Mouse (Mus musculus): ENCODE data around the gene Gsg1l2. TPM values are rescaled to one million over a fixed set of nuclear protein-coding genes. Genes with fewer than 3 reads are reported as not detected.

Gene Gsg1l2
- not detected in 2 replicates for polyA plus RNA-seq (2012; rRNA removed)

- no peak within 1 kb of the TSS for H3K4me3 ChIP-seq (replicated peaks; ENCODE audit: insufficient read depth, low read depth, low read length)
- 28% methylated on average over 12 of the region's 12 CpGs for WGBS
- H3K4me1 ChIP-seq (ENCODE audit: control insufficient read depth, insufficient read depth, low read length), result no peaks in the 10 kb centered on the region
- no peak for TF ChIP-seq POLR2A (IDR thresholded peaks at IDR 0.05; ENCODE audit: borderline replicate concordance, insufficient read depth, low read length)
- no peak for TF ChIP-seq CTCF (IDR thresholded peaks at IDR 0.05; ENCODE audit: borderline replicate concordance, insufficient read depth, low read depth, low read length)
- no peak for DNase-seq
- H3K27me3 ChIP-seq (ENCODE audit: control insufficient read depth, insufficient read depth, low read length), result no peaks in the 10 kb centered on the region
- H3K27ac ChIP-seq (ENCODE audit: insufficient read depth, low read length), result no peak within 1 kb of the TSS
Observed at GRCm38 (mm10) chr11:67774379-67774778, at the start of gene Gsg1l2. Gsg1l2 (plus strand) TSS chr11:67774608.

GRCm38 (mm10) chr11:67727095-67727494, 47.3 kb upstream of the Gsg1l2 start:
- 74% methylated on average over 6 of the region's 6 CpGs for WGBS
- TF ChIP-seq POLR2A (IDR thresholded peaks at IDR 0.05; ENCODE audit: borderline replicate concordance, insufficient read depth, low read length) (no peak), CTCF (IDR thresholded peaks at IDR 0.05; ENCODE audit: borderline replicate concordance, insufficient read depth, low read depth, low read length) (no peak)
- H3K27me3 ChIP-seq (ENCODE audit: control insufficient read depth, insufficient read depth, low read length), result no peaks in the 10 kb centered on the region
- H3K27ac ChIP-seq (ENCODE audit: insufficient read depth, low read length), result no peak overlapping the region
- H3K4me3 ChIP-seq (replicated peaks; ENCODE audit: insufficient read depth, low read depth, low read length), result no peak overlapping the region
- DNase-seq, result no peak
- no peaks in the 10 kb centered on the region for H3K4me1 ChIP-seq (ENCODE audit: control insufficient read depth, insufficient read depth, low read length)

GRCm38 (mm10) chr11:67728726-67729125, 45.7 kb upstream of the Gsg1l2 start:
- TF ChIP-seq POLR2A (IDR thresholded peaks at IDR 0.05; ENCODE audit: borderline replicate concordance, insufficient read depth, low read length), result no peak
- no peak for TF ChIP-seq CTCF (IDR thresholded peaks at IDR 0.05; ENCODE audit: borderline replicate concordance, insufficient read depth, low read depth, low read length)
- DNase-seq, result no peak
- H3K27me3 ChIP-seq (ENCODE audit: control insufficient read depth, insufficient read depth, low read length), result no peaks in the 10 kb centered on the region
- H3K27ac ChIP-seq (ENCODE audit: insufficient read depth, low read length), result no peak overlapping the region
- no peak overlapping the region for H3K4me3 ChIP-seq (replicated peaks; ENCODE audit: insufficient read depth, low read depth, low read length)
- H3K4me1 ChIP-seq (ENCODE audit: control insufficient read depth, insufficient read depth, low read length), result no peaks in the 10 kb centered on the region

- DNase-seq, result no peak
- TF ChIP-seq POLR2A (IDR thresholded peaks at IDR 0.05; ENCODE audit: borderline replicate concordance, insufficient read depth, low read length), result no peak
- TF ChIP-seq CTCF (IDR thresholded peaks at IDR 0.05; ENCODE audit: borderline replicate concordance, insufficient read depth, low read depth, low read length), result no peak
- 97% methylated on average over 2 of the region's 2 CpGs for WGBS
- Histone ChIP-seq H3K27me3 (ENCODE audit: control insufficient read depth, insufficient read depth, low read length) (no peaks in the 10 kb centered on the region), H3K4me1 (ENCODE audit: control insufficient read depth, insufficient read depth, low read length) (no peaks in the 10 kb centered on the region), H3K4me3 (replicated peaks; ENCODE audit: insufficient read depth, low read depth, low read length) (no peak overlapping the region), H3K27ac (ENCODE audit: insufficient read depth, low read length) (no peak overlapping the region)
Observed at GRCm38 (mm10) chr11:67731056-67731455, 43.4 kb upstream of the Gsg1l2 start.

- Histone ChIP-seq H3K4me3 (replicated peaks; ENCODE audit: insufficient read depth, low read depth, low read length) (no peak overlapping the region), H3K4me1 (ENCODE audit: control insufficient read depth, insufficient read depth, low read length) (no peaks in the 10 kb centered on the region), H3K27ac (ENCODE audit: insufficient read depth, low read length) (no peak overlapping the region), H3K27me3 (ENCODE audit: control insufficient read depth, insufficient read depth, low read length) (no peaks in the 10 kb centered on the region)
- DNase-seq, result no peak
- 47% methylated on average over 1 of the region's 1 CpGs for WGBS
- no peak for TF ChIP-seq CTCF (IDR thresholded peaks at IDR 0.05; ENCODE audit: borderline replicate concordance, insufficient read depth, low read depth, low read length)
- no peak for TF ChIP-seq POLR2A (IDR thresholded peaks at IDR 0.05; ENCODE audit: borderline replicate concordance, insufficient read depth, low read length)
Observed at GRCm38 (mm10) chr11:67733726-67734125, 40.7 kb upstream of the Gsg1l2 start.

GRCm38 (mm10) chr11:67734597-67734996, 39.8 kb upstream of the Gsg1l2 start:
- H3K27ac ChIP-seq (ENCODE audit: insufficient read depth, low read length), result no peak overlapping the region
- H3K27me3 ChIP-seq (ENCODE audit: control insufficient read depth, insufficient read depth, low read length), result no peaks in the 10 kb centered on the region
- no peaks in the 10 kb centered on the region for H3K4me1 ChIP-seq (ENCODE audit: control insufficient read depth, insufficient read depth, low read length)
- TF ChIP-seq POLR2A (IDR thresholded peaks at IDR 0.05; ENCODE audit: borderline replicate concordance, insufficient read depth, low read length) (no peak), CTCF (IDR thresholded peaks at IDR 0.05; ENCODE audit: borderline replicate concordance, insufficient read depth, low read depth, low read length) (no peak)
- no peak for DNase-seq
- WGBS, result 79% methylated on average over 3 of the region's 3 CpGs
- H3K4me3 ChIP-seq (replicated peaks; ENCODE audit: insufficient read depth, low read depth, low read length), result no peak overlapping the region

- no peaks in the 10 kb centered on the region for H3K4me1 ChIP-seq (ENCODE audit: control insufficient read depth, insufficient read depth, low read length)
- no peak overlapping the region for H3K27ac ChIP-seq (ENCODE audit: insufficient read depth, low read length)
- TF ChIP-seq POLR2A (IDR thresholded peaks at IDR 0.05; ENCODE audit: borderline replicate concordance, insufficient read depth, low read length), result no peak
- TF ChIP-seq CTCF (IDR thresholded peaks at IDR 0.05; ENCODE audit: borderline replicate concordance, insufficient read depth, low read depth, low read length), result no peak
- DNase-seq, result no peak
- no peaks in the 10 kb centered on the region for H3K27me3 ChIP-seq (ENCODE audit: control insufficient read depth, insufficient read depth, low read length)
- WGBS, result 89% methylated on average over 6 of the region's 6 CpGs
- no peak overlapping the region for H3K4me3 ChIP-seq (replicated peaks; ENCODE audit: insufficient read depth, low read depth, low read length)
Observed at GRCm38 (mm10) chr11:67738345-67738744, 36.1 kb upstream of the Gsg1l2 start.

GRCm38 (mm10) chr11:67738846-67739490, 35.4 kb upstream of the Gsg1l2 start:
- 80% methylated on average over 5 of the region's 5 CpGs for WGBS
- no peaks in the 10 kb centered on the region for H3K4me1 ChIP-seq (ENCODE audit: control insufficient read depth, insufficient read depth, low read length)
- no peak for DNase-seq
- H3K4me3 ChIP-seq (replicated peaks; ENCODE audit: insufficient read depth, low read depth, low read length), result no peak overlapping the region
- H3K27ac ChIP-seq (ENCODE audit: insufficient read depth, low read length), result no peak overlapping the region
- no peaks in the 10 kb centered on the region for H3K27me3 ChIP-seq (ENCODE audit: control insufficient read depth, insufficient read depth, low read length)
- TF ChIP-seq POLR2A (IDR thresholded peaks at IDR 0.05; ENCODE audit: borderline replicate concordance, insufficient read depth, low read length), result no peak
- no peak for TF ChIP-seq CTCF (IDR thresholded peaks at IDR 0.05; ENCODE audit: borderline replicate concordance, insufficient read depth, low read depth, low read length)
